Mouse (Mus musculus) liver, postnatal 0 days (tissue): ENCODE results near the gene Tomm7. TPM values are rescaled to one million over a fixed set of nuclear protein-coding genes. Genes with fewer than 3 reads are reported as not detected.
"Not testable (repeated sequence)": the region's sequence is repeated elsewhere in the genome, so short reads cannot be mapped to it uniquely, and the experiment has no call there.

Source experiments
- ATAC-seq: fragments of 200-750 bp; cut with Nextera tagmentation; 2 replicates; pipeline ENCODE4 v1.8.0; 2017; ENCODE audit warnings: mild to moderate bottlenecking, moderate library complexity
- DNase-seq: peaks from one replicate; pipeline ENCODE4 v3.0.0-alpha.2; 2016
- H3K27ac ChIP-seq: fragments of 300-500 bp; sonication (generic); 2 replicates; pipeline ENCODE4 v1.5.1; 2014; ENCODE audit warnings: antibody characterized with exemption, moderate library complexity, mild to moderate bottlenecking, low read depth
- H3K27me3 ChIP-seq: fragments of 300-500 bp; sonication (generic); 2 replicates; pipeline ENCODE4 v1.6.1; 2014; ENCODE audit warnings: low read length, control low read depth, mixed read lengths; ENCODE audit not compliant: insufficient read depth
- H3K36me3 ChIP-seq: fragments of 300-500 bp; sonication (generic); replicated peaks from 2 replicates; pipeline ENCODE4 v1.6.1; 2014; ENCODE audit warnings: mild to moderate bottlenecking, control low read depth, low read length, moderate library complexity, mixed read lengths; ENCODE audit not compliant: insufficient read depth
- H3K4me1 ChIP-seq: fragments of 300-500 bp; sonication (generic); 2 replicates; pipeline ENCODE4 v1.6.1; 2014; ENCODE audit warnings: antibody characterized with exemption, mild to moderate bottlenecking, control low read depth; ENCODE audit not compliant: insufficient read depth
- H3K4me2 ChIP-seq: fragments of 300-500 bp; sonication (generic); 2 replicates; pipeline ENCODE4 v1.6.1; 2014; ENCODE audit warnings: low read depth, mild to moderate bottlenecking, low read length, moderate library complexity, mixed read lengths
- H3K4me3 ChIP-seq: fragments of 300-500 bp; sonication (generic); 2 replicates; pipeline ENCODE4 v1.5.1; 2014; ENCODE audit warnings: low read depth, low read length
- H3K9ac ChIP-seq: fragments of 300-500 bp; sonication (generic); replicated peaks from 2 replicates; pipeline ENCODE4 v1.6.1; 2014; ENCODE audit warnings: mild to moderate bottlenecking, moderate library complexity
- H3K9me3 ChIP-seq: fragments of 300-500 bp; sonication (generic); 2 replicates; pipeline ENCODE4 v1.6.1; 2016; ENCODE audit warnings: mild to moderate bottlenecking, control low read depth, low read length, mixed read lengths
- CTCF ChIP-seq: sonication (generic); IDR thresholded peaks from 2 replicates; pipeline ENCODE4 v1.5.1; 2016; ENCODE audit warnings: antibody characterized with exemption, low read depth
- EP300 ChIP-seq: IDR thresholded peaks from 2 replicates; pipeline ENCODE4 v1.6.1; 2016; ENCODE audit warnings: antibody characterized with exemption, low read depth, mild to moderate bottlenecking
- WGBS: fragments of 180-500 bp; shearing (Covaris S2); extraction: QIAGEN DNeasy Blood & Tissue Kit; methylation state at CpG from one replicate; pipeline ENCODE4 v1.1.7; 2014; ENCODE audit not compliant: insufficient replicate concordance; 5-methylcytosine and 5-hydroxymethylcytosine counted together
- polyA plus RNA-seq: library from polyadenylated mRNA; unstranded; fragments of >200 nt; fragmentation: Nextera tagmentation; extraction: Ambion mirVana; gene quantifications from 2 replicates; pipeline ENCODE4 v1.2.1, GENCODE M21; 2015

Tomm7 gene
- polyA plus RNA-seq, 1 experiment from 2014 or later, result 64.7 TPM

DNA sequence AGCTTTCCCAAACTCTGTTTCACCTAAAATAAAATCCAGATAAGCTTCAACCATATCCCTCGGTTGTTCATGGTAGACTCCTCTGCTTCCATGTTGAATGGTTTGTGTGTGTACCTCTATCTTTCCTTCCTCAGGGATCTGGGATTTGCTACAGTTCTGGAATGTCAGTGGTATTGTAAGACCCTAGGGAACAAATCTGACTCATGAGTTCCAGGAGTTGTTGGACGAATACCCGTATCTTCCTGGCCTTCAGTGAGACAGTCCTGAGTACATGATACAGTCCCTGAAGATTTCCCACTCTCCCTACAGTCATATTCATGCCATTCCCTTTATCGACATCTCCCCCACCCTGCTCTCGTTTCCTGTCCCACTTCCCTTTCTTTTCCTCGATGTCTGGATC is 28.6 kb upstream of the Tomm7 start:
- Histone ChIP-seq H3K9me3 (no peaks in the 10 kb centered on the region), H3K9ac (no peak overlapping the region), H3K4me1 (no peaks in the 10 kb centered on the region), H3K27ac (no peak overlapping the region), H3K27me3 (0 out of 2 replicates have a peak, but pooled peaks cover 3% of the 10 kb centered on the region), H3K36me3 (no peaks in the 10 kb centered on the region), H3K4me3 (no peak overlapping the region), H3K4me2 (no peak overlapping the region)
- no peak for DNase-seq
- WGBS, result 63% methylated on average over 6 of the region's 6 CpGs
- ATAC-seq, result no peak
- TF ChIP-seq EP300, result no peak
- TF ChIP-seq CTCF, result no peak

- not testable (repeated sequence) for DNase-seq, ATAC-seq, H3K4me3 ChIP-seq, H3K9ac ChIP-seq, H3K4me2 ChIP-seq, H3K9me3 ChIP-seq, H3K27ac ChIP-seq, H3K27me3 ChIP-seq, H3K4me1 ChIP-seq, H3K36me3 ChIP-seq
- 63% methylated on average over 2 of the region's 2 CpGs for WGBS
Observed at GRCm38 (mm10) chr5:23871323-23871722, 27.4 kb upstream of the Tomm7 start.

- Histone ChIP-seq H3K27me3 (no peaks in the 10 kb centered on the region), H3K27ac (no peak overlapping the region), H3K4me3 (no peak overlapping the region), H3K4me2 (no peak overlapping the region), H3K9me3 (no peaks in the 10 kb centered on the region), H3K4me1 (no peaks in the 10 kb centered on the region; the same call in none of the 2 replicates), H3K36me3 (no peaks in the 10 kb centered on the region), H3K9ac (no peak overlapping the region)
- WGBS, result 80% methylated on average over 5 of the region's 5 CpGs
- ATAC-seq, result no peak
- no peak for TF ChIP-seq EP300
- TF ChIP-seq CTCF, result no peak
- DNase-seq, result no peak
Observed at GRCm38 (mm10) chr5:23865941-23866340, 22.0 kb upstream of the Tomm7 start.

- Histone ChIP-seq H3K27me3 (no peaks in the 10 kb centered on the region), H3K4me3 (no peak overlapping the region), H3K4me1 (no peaks in the 10 kb centered on the region; the same call in none of the 2 replicates), H3K27ac (no peak overlapping the region), H3K4me2 (no peak overlapping the region), H3K9me3 (no peaks in the 10 kb centered on the region), H3K9ac (no peak overlapping the region), H3K36me3 (peaks cover 6% of the 10 kb centered on the region; the same call in 1 of the 2 replicates)
- ATAC-seq, result no peak
- WGBS, result 81% methylated on average over 13 of the region's 13 CpGs
- DNase-seq, result no peak
- no peak for TF ChIP-seq CTCF
- no peak for TF ChIP-seq EP300
Observed at GRCm38 (mm10) chr5:23864054-23864965, 20.3 kb upstream of the Tomm7 start.

DNA sequence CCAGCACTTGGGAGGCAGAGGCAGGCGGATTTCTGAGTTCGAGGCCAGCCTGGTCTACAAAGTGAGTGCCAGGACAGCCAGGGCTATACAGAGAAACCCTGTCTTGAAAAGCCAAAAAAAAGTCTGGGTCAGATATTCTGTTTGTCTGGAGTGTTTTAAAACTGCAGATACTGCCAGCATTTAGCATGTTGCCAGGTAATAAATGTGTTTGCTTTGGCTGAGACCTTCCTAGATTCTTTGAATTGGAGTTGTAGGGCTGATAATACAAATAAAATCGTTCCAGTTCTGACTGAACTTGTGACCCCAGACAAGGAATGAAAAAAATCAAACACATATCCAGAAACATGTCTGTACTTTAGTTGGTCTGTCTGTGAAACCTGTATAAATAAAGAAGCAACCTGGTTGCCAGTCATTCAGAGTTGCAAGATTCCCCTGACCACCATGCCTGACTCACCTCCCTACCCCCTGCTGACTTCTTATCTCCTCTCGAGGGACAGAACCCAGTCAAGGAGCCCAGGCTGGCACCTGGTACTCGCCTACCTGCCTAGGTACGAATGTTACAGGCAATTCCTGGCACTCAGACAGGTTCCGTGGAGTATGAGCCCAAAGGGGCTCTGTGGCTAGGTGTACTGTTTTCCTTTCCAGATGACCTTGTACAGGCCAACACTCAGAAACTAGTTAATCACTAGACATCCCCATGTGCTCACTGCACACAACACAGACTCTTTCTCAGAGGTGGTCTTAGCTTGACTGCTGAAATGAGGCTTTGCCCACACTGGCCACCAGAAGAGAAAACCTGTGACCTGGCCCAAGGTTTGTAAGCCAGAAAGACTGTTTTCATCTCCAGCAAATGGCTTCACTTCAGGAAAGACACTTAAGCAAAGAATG is 19.4 kb upstream of the Tomm7 start:
- no peaks in the 10 kb centered on the region for H3K9me3 ChIP-seq
- H3K4me3 ChIP-seq, result no peak overlapping the region
- no peak overlapping the region for H3K4me2 ChIP-seq
- no peaks in the 10 kb centered on the region for H3K27me3 ChIP-seq
- peaks cover 12% of the 10 kb centered on the region for H3K36me3 ChIP-seq
- TF ChIP-seq EP300 (no peak), CTCF (no peak)
- ATAC-seq, result no peak
- no peak overlapping the region for H3K27ac ChIP-seq
- DNase-seq, result no peak
- WGBS, result 72% methylated on average over 7 of the region's 7 CpGs
- no peak overlapping the region for H3K9ac ChIP-seq
- H3K4me1 ChIP-seq, result no peaks in the 10 kb centered on the region; the same call in none of the 2 replicates

GRCm38 (mm10) chr5:23862291-23862690 is 18.3 kb upstream of the Tomm7 start:
- Histone ChIP-seq H3K27ac (no peak overlapping the region), H3K36me3 (peaks cover 14% of the 10 kb centered on the region), H3K4me2 (no peak overlapping the region), H3K27me3 (no peaks in the 10 kb centered on the region), H3K9me3 (no peaks in the 10 kb centered on the region), H3K4me1 (no peaks in the 10 kb centered on the region; the same call in none of the 2 replicates), H3K9ac (no peak overlapping the region), H3K4me3 (no peak overlapping the region)
- TF ChIP-seq CTCF (no peak), EP300 (no peak)
- DNase-seq (peak; percentile 46), ATAC-seq (no peak)
- WGBS, result 73% methylated on average over 5 of the region's 5 CpGs
